Mouse (Mus musculus) frontal cortex, adult 2 months (tissue): Measurements from ENCODE around the gene Napepld. TPM values are rescaled to one million over a fixed set of nuclear protein-coding genes. Genes with fewer than 3 reads are reported as not detected.

Experiments
- polyA plus RNA-seq: library from polyadenylated mRNA; depleted of rRNA; stranded (reverse); fragments of >200 nt; gene quantifications from 2 replicates; pipeline ENCODE4 v1.2.3, GENCODE M21; 2012; rRNA removed

Gene Napepld
- polyA plus RNA-seq, 1 experiment: 7.6 TPM

Other genes with a start within 250 kb of the Napepld start
- 0.23 and 0.36 TPM in 2 replicates for gene Lrrc17, start 157.8 kb downstream of the Napepld start, polyA plus RNA-seq
- gene Fbxl13, start 55.8 kb downstream of the Napepld start, polyA plus RNA-seq: 0.15 and 0.20 TPM in 2 replicates
- gene Armc10, start 55.6 kb downstream of the Napepld start, polyA plus RNA-seq: 26.6 and 27.2 TPM in 2 replicates
- 56.2 and 61.2 TPM in 2 replicates for gene Pmpcb, start 35.7 kb upstream of the Napepld start, polyA plus RNA-seq
- gene Dnajc2, start 83.9 kb upstream of the Napepld start, polyA plus RNA-seq: 21.5 and 24.1 TPM in 2 replicates
- 91.4 and 96.8 TPM in 2 replicates for gene Psmc2, start 83.9 kb upstream of the Napepld start, polyA plus RNA-seq
- 0.12 and 0.15 TPM in 2 replicates for gene Slc26a5, start 164.2 kb upstream of the Napepld start, polyA plus RNA-seq